Mouse (Mus musculus) gastrocnemius, postnatal 10 days (tissue): ENCODE measurements around the gene Tfe3. TPM values are rescaled to one million over a fixed set of nuclear protein-coding genes. Genes with fewer than 3 reads are reported as not detected.
"Not testable (repeated sequence)": the region's sequence is repeated elsewhere in the genome, so short reads cannot be mapped to it uniquely, and the experiment has no call there.

Source experiments
- DNase-seq: peaks from one replicate; pipeline ENCODE4 v3.0.0; 2021; ENCODE audit warnings: mixed read lengths
- long read RNA-seq, 2 experiments: library from polyadenylated mRNA; stranded (forward); transcript quantifications; one replicate each; pipeline ENCODE4 v2.0.0; 2021
- total RNA-seq, 2 experiments: library from RNA; stranded (reverse); gene quantifications; 2 replicates each; pipeline ENCODE4 v1.2.3; 2021

Tfe3 gene
- total RNA-seq = 10 to 100 TPM; 10.5 to 16.7 TPM
- long read RNA-seq, experiment 1, transcript Tfe3-201 (10 exons, 3,277 nt) = major isoform, 11 of 20 reads
- long read RNA-seq, experiment 1, partial matches to known transcripts = 8 of 20 reads
- long read RNA-seq, experiment 1, other reads (novel, unspliced or antisense) = 0 of 20 reads
- long read RNA-seq, experiment 2, partial matches to known transcripts = 11 of 18 reads
- long read RNA-seq, experiment 2, other reads (novel, unspliced or antisense) = 0 of 18 reads

GRCm38 (mm10) chrX:7762137-7762920 is at the start of gene Tfe3:
Gene Tfe3 (plus strand): TSS chrX:7762560.
- peak; percentile 78 for DNase-seq

- not testable (repeated sequence) for DNase-seq
Measured at GRCm38 (mm10) chrX:7713764-7714134, 48.6 kb upstream of the Tfe3 start.

GRCm38 (mm10) chrX:7714135-7714899 is 48.0 kb upstream of the Tfe3 start, which contains the start of gene Wdr45:
Gene Wdr45 (plus strand): TSS chrX:7714333.
- DNase-seq = peak; percentile 80

- DNase-seq = not testable (repeated sequence)
Measured at GRCm38 (mm10) chrX:7716058-7716457, 46.3 kb upstream of the Tfe3 start.

GRCm38 (mm10) chrX:7721514-7722281 is 40.7 kb upstream of the Tfe3 start, which contains the start of gene Gm45208:
Gene Gm45208 (plus strand): TSS chrX:7722245.
- peak; percentile 56 for DNase-seq

- no peak for DNase-seq
Measured at GRCm38 (mm10) chrX:7722282-7722611, 40.1 kb upstream of the Tfe3 start.

GRCm38 (mm10) chrX:7722691-7723090 is 39.7 kb upstream of the Tfe3 start:
- no peak for DNase-seq

GRCm38 (mm10) chrX:7724135-7724534 is 38.2 kb upstream of the Tfe3 start:
- no peak for DNase-seq

GRCm38 (mm10) chrX:7725841-7726240 is 36.5 kb upstream of the Tfe3 start:
- DNase-seq = no peak

GRCm38 (mm10) chrX:7727176-7727575 is 35.2 kb upstream of the Tfe3 start:
- DNase-seq = no peak

- DNase-seq = peak; percentile 51
Measured at GRCm38 (mm10) chrX:7728215-7728921, 34.0 kb upstream of the Tfe3 start, which contains the start of gene Praf2. Gene Praf2 (plus strand): TSS chrX:7728439.

- DNase-seq = no peak
Measured at GRCm38 (mm10) chrX:7728922-7729265, 33.5 kb upstream of the Tfe3 start.

- peak; percentile 77 for DNase-seq
Measured at GRCm38 (mm10) chrX:7733571-7734156, 28.7 kb upstream of the Tfe3 start.

GRCm38 (mm10) chrX:7739336-7740081 is 22.9 kb upstream of the Tfe3 start:
- no peak for DNase-seq

GRCm38 (mm10) chrX:7740082-7740819 is 22.1 kb upstream of the Tfe3 start:
- no peak for DNase-seq

GRCm38 (mm10) chrX:7741103-7741502 is 21.3 kb upstream of the Tfe3 start:
- no peak for DNase-seq

GRCm38 (mm10) chrX:7743470-7743869 is 18.9 kb upstream of the Tfe3 start:
- no peak for DNase-seq

GRCm38 (mm10) chrX:7744940-7745339 is 17.4 kb upstream of the Tfe3 start:
- DNase-seq = no peak

GRCm38 (mm10) chrX:7745429-7745828 is 16.9 kb upstream of the Tfe3 start:
- DNase-seq = no peak
